Comparison of ENCODE assay signal across 8 mouse cellular contexts in genomic region chr8:128679909-128680308, GRCm38 (mm10). TPM values are rescaled to one million over a fixed set of nuclear protein-coding genes. Genes with fewer than 3 reads are reported as not detected.
A peak's percentile ranks its signal among the peaks of the same experiment; 100 is the strongest.
DNase-seq lines count a peak whose midpoint lies in the region; ATAC-seq lines count a peak whose summit lies in the region.

No protein-coding gene starts in this region.

- no peak overlapping the region for H3K9ac ChIP-seq in kidney, embryonic 14.5 days (ENCODE audit: low read depth, low read length)
- H3K9ac ChIP-seq in forebrain, embryonic 11.5 days (ENCODE audit: low read length) = no peak overlapping the region

- DNase-seq in layer of hippocampus, adult 9-11 months = peak; percentile 10
- no peak for DNase-seq in layer of hippocampus, postnatal 25 days (ENCODE audit: extremely low spot score in 1 of 2, low spot score in 1 of 2)
- peak; percentile 99 for DNase-seq in heart, adult 11 months
- DNase-seq in lung, postnatal 4 days = peak; percentile 66 to 81
- DNase-seq in retina, embryonic 14.5 days (ENCODE audit: low spot score) = no peak
- no peak for DNase-seq in forebrain, embryonic 11.5 days (ENCODE audit: low spot score)

- peak overlapping the region; percentile 52 for H3K27ac ChIP-seq in kidney, embryonic 14.5 days (ENCODE audit: low read depth, low read length)
- no peak overlapping the region for H3K27ac ChIP-seq in forebrain, embryonic 11.5 days (ENCODE audit: low read depth, low read length)

- no peak overlapping the region for H3K4me2 ChIP-seq in kidney, embryonic 14.5 days (replicated peaks; ENCODE audit: low read depth, low read length)
- no peak overlapping the region for H3K4me2 ChIP-seq in forebrain, embryonic 11.5 days (ENCODE audit: low read depth, low read length, severe bottlenecking)

- no peaks in the 10 kb centered on the region for H3K9me3 ChIP-seq in kidney, embryonic 14.5 days (ENCODE audit: control insufficient read depth, low read length)
- H3K9me3 ChIP-seq in forebrain, embryonic 11.5 days (ENCODE audit: control insufficient read depth, low read length) = no peaks in the 10 kb centered on the region

- WGBS in kidney, embryonic 14.5 days = 56% methylated on average over 2 of the region's 2 CpGs
- WGBS in forebrain, embryonic 11.5 days = 85% methylated on average over 2 of the region's 2 CpGs

- peak; percentile 65 for ATAC-seq in kidney, embryonic 14.5 days (ENCODE audit: low FRiP score, low TSS enrichment)
- ATAC-seq in erythroid progenitor cell, adult 5-6 weeks (replicated peaks; ENCODE audit: low FRiP score, poor library complexity, severe bottlenecking) = no peak
- no peak for ATAC-seq in forebrain, embryonic 11.5 days (replicated peaks; ENCODE audit: low FRiP score)

- H3K4me3 ChIP-seq in kidney, embryonic 14.5 days (ENCODE audit: low read length) = no peak overlapping the region
- no peak overlapping the region for H3K4me3 ChIP-seq in forebrain, embryonic 11.5 days (ENCODE audit: low read depth, low read length)

- no peaks in the 10 kb centered on the region for H3K36me3 ChIP-seq in kidney, embryonic 14.5 days (ENCODE audit: control insufficient read depth, insufficient read depth, low read length)
- no peaks in the 10 kb centered on the region for H3K36me3 ChIP-seq in forebrain, embryonic 11.5 days (ENCODE audit: control insufficient read depth, insufficient read depth, low read length)

- H3K27me3 ChIP-seq in kidney, embryonic 14.5 days (ENCODE audit: control insufficient read depth, insufficient read depth, low read length) = no peaks in the 10 kb centered on the region
- H3K27me3 ChIP-seq in forebrain, embryonic 11.5 days (ENCODE audit: control insufficient read depth, insufficient read depth, low read length) = no peaks in the 10 kb centered on the region

- H3K4me1 ChIP-seq in kidney, embryonic 14.5 days (ENCODE audit: control insufficient read depth, insufficient read depth, low read length) = 0 out of 2 replicates have a peak, but pooled peaks cover 3% of the 10 kb centered on the region
- no peaks in the 10 kb centered on the region for H3K4me1 ChIP-seq in forebrain, embryonic 11.5 days (replicated peaks; ENCODE audit: control insufficient read depth, insufficient read depth, low read length)

RNA-seq across cellular contexts. Expression of gene Itgb1, which starts 5.5 kb away (rescaled TPM):
- 10 to 100 TPM; 49.0 to 51.7 TPM for total RNA-seq in layer of hippocampus, postnatal 25 days (2021)
- polyA plus RNA-seq in kidney, embryonic 14.5 days (2014; fragmentation: Nextera tagmentation; extraction: Ambion mirVana) = 149 and 288 TPM in 2 replicates
- total RNA-seq in erythroid progenitor cell, adult 5-6 weeks (2015; ENCODE audit: low replicate concordance) = 81.3 and 84.0 TPM in 2 replicates
- total RNA-seq in erythroid progenitor cell, adult 5-6 weeks (2017; ENCODE audit: low replicate concordance) = 111 and 145 TPM in 2 replicates
- polyA plus RNA-seq in forebrain, embryonic 11.5 days (2014; fragmentation: Nextera tagmentation; extraction: Ambion mirVana) = 147 and 149 TPM in 2 replicates

Comparison
In these comparisons a context has a peak if more than half of its experiments do, and no peak if none do; other contexts are left out.
1. DNase-seq: peak in layer of hippocampus, adult 9-11 months (single experiment), heart, adult 11 months (single experiment) and lung, postnatal 4 days (2 of 2); none in layer of hippocampus, postnatal 25 days (0 of 2), retina, embryonic 14.5 days (single experiment) and forebrain, embryonic 11.5 days (single experiment).